Mouse (Mus musculus) neural tube, embryonic 10.5 days (tissue): ENCODE data around the gene Ccdc8.

ENCODE experiments used
- DNase-seq: peaks from one replicate; pipeline ENCODE4 v3.0.0-alpha.2; 2017; ENCODE audit warnings: low spot score; ENCODE audit errors: extremely low spot score

Gene Ccdc8

DNA sequence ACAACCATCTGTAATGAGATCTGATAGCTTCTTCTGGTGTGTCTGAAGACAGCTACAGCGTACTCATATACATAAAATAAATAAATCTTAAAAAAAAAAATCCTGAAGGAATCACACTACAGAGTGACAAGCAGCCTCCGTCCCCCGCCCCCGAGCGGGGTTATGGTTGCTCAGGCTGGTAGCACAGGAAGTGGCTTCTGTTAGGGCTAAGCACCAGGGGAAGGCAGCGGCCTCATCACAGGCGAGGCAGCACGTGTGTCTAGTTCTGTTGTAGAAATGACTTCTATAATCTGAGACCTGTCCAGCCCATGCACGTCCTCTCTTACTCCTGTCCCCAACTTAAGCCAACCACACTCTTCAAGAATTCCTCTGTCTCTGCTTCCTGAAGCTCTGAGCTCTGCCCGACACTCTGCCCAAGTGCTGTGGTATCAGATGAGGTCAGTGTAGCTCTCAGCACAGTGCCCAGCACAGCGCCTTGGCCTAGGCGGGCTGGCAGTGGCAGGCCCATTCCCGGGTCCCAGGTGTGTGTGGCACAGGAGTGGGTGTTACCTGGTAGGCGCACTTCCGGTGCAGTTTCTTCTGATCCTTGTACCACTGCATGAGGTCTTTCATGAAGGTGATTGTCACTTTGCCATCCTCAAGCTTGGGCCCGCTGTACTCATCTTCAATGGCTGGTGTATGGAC is 17.0 kb downstream of the Ccdc8 start:
- DNase-seq, result no peak

DNA sequence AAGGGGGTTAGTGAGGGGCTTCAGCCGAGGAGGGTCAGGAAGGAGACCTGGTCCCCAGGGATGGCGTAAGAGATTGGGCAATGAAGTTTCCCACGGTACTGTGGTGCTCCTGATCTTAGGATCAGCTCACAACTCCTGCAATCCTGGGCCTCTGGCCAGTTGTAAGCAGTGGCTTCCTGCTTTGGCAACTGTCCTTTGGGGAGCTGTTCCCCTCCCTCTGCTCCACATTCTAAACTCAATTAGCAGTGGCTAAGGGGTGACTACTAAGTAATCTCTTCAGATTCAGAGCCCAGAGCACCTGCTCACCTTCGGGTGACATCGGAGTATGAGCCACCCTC is 17.5 kb downstream of the Ccdc8 start:
- DNase-seq, result no peak

DNA sequence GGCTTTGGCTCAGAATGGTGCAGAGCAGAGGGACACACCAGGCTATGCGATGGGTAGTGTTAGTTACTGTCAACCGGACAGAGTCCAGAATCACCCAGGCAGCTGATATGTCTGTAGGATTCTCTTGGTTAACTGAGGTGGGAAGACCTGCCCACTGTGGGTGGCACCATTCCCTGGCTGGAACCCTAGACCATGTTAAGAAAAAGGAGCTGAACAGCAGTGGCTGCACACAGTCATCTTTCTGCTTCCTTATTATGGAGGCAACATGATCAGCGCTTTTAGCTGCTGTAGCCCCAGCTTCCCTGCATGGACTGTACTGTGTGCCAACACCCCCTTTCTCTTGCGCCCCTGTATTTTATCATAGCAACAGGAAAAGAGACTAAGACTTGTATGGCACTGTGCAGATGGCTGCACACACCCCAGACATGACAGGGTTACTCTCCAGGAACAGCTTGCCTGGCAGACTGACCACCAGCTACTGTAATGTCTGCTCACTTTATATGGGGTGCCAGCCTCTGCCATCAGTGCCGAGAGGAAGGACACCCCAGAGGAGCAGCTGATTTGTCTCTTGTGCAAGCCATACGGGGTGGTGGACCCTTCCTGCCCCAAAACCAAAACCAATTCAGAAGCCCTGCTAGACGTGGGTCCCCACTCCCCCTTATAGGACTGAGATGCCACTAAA is 19.5 kb downstream of the Ccdc8 start:
- no peak for DNase-seq

DNA sequence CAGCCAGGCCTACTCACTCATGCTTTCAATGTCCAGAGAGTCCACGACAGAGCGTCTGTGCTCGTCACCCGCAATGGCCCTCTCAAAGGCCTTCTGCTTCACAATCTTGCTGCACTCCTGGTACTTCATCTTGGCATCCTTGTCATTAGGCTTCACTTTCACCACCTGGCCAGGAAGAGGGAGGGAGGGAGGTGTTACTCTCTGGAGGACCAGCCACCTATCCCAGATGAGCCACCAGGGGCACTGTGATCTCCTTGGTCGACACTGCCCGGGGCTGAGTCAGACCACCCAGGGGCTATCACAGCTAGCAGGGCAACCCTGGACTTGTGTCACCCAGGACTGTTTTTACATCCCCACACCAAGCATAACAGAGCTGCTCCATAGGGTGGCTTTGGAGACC is 22.9 kb downstream of the Ccdc8 start:
- DNase-seq, result no peak

DNA sequence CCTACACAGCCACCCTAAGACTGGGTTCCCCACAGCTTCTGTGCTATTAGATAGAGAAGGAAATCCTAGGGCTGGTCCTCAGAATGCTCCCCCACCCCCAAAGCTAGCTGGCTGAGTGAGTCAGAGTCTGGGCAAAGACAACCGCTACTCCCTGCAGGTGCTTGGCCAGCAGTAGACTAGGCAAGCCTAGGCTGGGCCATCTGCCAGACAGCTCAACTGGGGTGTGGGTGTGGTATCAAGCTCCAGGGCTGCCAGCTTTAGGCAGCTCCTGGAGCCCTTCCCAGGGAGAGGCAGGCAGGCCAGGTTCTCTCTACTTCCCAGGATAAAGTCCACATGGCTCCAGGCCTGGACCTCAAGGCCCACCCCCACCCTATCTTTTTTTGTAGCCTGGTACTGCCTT is 24.5 kb downstream of the Ccdc8 start:
- DNase-seq, result no peak

DNA sequence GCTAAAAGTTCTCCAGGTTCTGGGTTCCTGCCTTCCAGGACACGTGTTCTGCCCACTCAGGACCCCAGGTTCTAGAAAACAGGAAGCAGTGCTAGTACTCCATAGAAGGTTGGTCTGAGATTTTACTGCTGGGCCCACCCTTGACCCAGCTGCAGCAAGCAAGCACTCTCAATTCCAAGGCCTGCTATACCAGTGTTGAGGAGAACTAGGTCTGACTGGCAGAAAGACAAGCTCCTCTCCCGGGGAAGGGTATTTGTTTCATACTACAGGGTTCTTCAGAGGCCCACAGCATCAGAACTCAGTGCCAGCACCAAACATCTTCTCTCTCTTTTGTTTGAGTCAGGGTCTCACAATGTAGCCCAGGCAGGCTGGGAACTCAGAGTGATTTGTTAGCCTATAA is 25.4 kb downstream of the Ccdc8 start:
- DNase-seq, result no peak

DNA sequence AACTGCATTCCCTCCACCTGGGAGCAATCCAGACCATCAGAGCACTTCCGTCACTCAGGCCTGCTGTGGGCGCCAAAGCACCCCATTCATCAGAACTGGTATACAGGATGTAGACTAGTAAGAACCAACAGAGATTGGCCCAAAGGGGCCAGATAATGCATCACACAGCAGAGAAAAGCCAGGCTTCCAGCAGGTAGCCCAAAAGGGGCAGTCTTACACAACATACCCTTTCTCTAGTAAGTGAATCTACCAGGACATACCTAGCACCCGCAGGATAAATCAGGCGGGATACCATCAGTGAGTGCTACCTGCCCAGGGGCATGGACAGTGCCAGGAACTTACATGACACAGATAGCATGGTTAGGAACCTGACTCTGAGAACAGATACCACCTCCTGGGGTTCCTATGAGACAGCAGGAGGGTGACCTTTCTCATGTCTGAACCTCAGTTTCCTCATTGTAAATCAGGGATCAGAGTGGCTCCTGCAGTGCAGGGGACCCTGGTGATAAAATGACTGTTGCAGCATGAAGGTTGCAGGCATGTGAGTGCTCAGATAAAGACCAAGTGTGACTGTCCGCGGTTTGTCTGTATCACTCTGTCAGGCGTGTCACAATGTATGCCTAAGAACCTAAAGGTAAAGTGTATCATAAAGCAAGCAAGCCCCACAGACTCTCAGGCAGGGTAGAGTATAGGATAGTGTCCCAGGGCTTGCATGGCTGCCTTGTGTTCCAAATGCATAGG is 27.1 kb downstream of the Ccdc8 start:
- no peak for DNase-seq

DNA sequence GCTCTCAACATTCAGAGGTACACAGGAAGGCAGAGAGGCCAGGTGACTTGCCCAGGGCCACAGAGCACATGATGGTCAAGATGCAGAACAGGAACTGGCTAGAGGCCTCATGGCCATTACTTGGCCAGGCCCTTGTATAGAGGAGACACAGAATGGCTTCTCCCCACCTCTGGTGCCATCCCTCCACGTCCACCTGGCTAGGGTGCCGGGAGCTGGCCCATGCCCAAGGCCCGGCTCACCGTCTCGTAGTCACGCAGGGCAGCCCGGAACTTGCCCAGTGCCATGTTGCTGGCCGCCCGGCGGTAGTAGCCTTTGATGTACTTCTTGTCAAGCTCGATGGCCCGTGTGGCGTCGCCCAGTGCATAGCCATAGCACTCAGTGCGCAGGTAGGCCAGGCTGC is 29.7 kb downstream of the Ccdc8 start:
- DNase-seq, result no peak

DNA sequence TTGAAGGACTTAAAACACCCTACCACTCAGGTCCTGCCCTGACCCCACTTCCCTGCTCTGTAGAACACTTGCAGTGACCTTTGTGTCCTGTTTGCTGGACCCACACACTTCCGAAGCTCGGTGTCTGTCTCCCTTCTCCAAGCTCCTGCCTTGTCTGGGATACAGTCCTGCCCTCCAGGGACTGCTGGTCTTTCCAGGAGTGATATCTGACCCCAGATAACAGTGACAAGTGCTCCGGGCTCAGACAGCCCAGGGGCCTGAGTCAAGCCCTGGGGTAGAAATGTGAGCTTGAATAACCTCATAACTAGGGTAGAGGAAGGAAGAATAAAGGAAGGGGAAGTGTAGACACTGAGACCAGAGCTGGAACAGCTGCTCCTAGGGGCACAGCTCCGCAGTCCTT is 31.2 kb downstream of the Ccdc8 start:
- no peak for DNase-seq

DNA sequence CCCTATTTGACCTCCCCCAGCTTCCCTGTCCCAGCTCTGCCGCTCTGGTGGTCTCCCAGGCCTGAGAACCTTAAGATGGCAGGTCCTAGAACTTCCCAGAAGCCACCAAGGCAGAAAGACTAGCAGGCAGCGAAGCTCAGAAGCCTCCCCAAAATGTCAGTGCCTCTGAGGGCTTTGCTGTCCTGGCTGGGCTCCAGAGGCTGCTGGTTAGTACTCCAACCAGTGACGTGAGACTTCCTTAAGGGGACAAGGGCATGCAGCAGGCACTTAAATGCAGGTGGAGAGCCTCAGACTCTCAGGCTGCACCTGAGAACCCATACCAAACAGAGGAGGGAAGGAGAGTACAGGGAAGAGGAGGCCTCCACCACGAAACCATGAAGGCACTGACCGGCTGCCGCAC is 31.6 kb downstream of the Ccdc8 start:
- no peak for DNase-seq

DNA sequence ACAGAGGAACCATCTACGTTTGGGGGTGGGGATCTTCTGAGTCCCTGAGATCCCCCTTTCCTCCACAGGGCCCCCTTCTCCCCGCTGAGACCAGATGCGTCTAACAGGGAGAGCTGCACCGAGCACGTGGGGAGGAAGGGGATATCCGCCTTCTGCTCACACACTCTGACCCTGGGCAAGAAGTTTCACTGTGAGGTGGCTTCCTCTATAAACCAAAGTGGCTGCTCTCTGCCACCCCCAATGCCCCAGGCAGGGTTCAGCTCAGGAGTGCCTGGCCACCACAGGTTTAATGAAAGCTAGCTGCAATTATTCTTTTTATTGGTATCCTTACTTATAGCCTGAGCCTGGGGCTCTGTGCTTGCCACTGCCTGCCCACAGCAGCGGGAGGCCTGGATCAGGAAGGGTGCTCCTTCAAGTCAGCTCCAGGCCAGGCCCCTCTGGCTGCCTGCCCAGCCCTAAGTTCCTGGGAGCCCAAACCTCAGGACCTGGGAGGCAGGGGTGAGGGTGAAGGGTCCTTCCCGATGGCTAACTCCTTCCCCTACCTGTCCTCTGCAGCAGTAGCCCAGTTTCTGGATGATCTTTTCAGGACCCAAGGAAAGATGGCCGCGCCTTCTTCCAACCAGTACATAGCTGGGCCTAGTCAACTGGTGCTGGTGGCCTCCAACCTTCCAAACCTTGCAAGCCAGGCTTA is 32.5 kb downstream of the Ccdc8 start:
- no peak for DNase-seq

DNA sequence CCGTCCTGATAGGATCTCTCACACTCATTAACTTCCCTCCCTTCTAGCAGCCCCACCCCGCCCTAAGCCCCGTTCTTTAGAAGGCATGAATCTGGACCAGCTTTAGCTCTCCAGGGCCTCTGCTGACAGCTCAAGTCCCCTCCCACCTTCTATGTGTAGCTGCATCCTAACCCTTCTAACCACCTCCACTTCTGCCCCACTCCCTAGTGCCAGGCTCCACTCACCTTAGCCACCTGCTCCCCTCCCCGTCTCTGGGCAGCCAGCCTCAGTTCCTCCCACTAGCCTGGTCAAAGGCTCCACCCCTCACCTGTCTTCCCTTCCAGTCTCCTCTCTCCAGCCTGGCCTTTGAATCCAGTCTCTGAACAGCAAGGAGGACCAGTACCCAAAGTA is 33.0 kb downstream of the Ccdc8 start:
- DNase-seq, result no peak

DNA sequence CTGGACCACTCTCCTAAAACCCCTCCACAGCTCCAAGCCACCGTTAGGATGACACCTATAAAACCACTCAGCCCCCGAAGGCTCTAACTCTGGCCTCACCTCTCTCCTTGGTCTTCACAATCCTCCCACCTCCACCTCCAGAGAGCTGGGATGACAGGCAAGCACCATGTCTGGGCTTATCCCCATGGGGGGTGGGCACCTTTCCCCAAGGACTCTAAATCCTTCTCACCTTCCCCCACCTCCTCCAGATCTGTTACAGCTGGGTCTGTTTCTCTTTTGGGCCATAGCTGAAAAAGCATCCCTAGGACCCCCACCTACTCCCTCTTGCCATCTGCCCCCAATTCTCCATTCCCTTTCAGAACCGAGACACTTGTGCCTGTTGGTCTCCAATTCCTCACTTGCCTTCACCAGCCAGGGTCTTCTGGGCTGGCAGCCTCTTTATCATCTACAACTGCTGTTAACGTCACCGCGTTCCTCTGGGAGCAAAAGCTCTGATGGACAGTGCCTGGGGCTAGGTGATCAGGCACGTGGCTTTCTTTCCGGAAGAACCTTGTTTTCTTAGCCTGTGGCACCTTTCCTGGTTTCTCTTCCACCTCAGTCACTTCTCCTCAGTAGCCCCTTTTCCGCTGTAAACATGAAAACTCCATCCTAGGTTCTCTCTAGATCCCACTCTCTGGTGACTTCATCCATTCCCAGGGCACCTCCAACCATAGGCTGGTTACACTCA is 33.6 kb downstream of the Ccdc8 start:
- DNase-seq, result no peak

DNA sequence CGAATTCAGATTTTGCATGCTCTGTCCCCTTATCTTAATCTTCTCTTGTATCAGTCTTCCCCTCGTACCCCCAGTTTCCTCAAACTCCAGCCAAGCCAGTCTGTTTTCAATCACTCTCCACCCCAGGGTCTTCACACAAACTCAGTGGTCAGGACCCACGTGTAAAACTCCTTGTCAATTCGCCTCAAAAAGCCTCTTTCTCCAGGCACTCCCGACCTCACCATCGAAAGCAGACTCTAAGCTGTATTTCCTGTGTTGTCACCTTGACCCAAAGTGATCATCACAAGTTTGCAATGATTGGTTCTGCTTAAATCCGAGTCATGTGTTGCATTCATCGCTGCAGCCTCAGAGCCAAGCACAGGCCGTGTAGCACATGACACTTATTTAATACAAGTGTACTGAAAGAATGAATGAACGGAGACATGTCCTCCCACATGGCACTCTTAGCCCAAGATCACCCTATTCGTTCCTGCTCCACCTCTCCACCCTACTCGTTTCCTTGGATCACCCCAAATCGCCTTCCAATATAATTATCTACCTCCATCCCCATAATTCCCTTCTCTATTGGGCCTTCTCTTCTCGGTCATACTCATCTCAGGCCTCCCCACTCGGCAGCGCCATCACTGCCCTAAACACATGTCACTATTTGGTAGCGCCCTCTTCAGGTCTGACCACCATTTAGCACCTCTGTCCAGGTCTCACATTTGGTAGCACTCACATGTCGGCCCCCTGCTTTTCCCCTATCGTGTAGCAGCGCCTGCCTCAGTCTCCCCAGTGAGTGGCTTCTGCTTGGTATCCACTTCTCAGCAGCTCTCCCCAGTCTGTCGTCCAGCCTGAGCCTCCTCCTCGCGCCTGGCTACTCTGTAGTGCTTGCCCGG is 34.4 kb downstream of the Ccdc8 start:
- no peak for DNase-seq

DNA sequence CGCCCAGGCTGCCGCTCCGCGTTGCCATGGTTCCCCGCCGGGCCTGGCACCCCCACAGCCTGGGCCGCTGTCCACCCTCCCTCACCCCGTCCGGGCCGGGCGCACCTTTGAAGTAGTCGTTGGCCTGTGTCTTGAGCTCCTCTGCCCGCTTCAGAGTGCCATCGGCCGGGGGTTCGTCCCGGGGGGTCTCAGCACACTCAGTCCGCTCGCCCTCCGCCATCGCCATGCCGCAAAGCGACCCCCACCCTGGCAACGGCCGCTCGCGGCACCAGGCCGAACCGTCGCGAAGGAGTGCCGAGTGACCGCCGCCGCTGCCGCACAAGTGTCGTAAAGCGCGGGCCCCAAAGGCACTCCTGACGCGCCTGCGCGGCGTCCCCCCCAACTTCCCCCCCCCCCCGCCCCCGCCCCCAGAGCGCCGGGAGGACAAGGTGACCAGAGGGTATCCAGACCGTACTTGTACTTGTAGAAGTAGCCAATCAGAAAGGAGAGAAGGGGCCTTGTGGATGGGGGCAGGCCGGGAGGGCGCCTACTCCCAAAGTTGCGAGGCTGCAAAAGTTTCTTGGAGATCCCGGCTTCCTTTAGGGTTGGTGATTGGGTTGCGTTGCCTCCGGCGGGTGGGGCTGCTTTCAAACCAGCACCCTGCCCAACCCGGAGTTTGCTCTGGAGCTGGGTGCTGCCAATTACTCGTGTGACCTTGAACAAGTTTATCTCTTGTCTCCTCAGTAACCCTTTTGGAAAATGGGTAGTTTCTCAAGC is 35.3 kb downstream of the Ccdc8 start, which contains the start of gene Ppp5c:
Ppp5c (minus strand) TSS at position 337 of the 756 bp plus-strand sequence.
- peak; percentile 97 for DNase-seq

DNA sequence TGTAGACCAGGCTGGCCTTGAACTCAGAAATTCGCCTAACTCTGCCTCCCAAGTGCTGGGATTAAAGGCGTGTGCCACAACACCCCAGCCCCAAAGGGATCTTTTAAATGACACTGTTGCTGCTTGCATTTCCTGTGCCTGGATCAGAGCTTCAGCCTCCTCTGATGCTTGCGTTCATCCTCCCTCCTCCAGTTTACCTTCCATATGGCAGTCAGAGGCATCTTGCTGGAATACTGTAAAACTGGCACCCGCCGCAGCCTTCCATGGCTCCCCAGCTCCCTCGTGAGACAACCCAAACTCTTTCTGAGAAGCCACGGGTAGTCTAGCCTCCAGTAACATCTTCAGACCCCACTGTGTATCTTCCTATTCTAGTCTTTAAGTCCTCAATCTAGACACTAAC is 36.4 kb downstream of the Ccdc8 start:
- no peak for DNase-seq

DNA sequence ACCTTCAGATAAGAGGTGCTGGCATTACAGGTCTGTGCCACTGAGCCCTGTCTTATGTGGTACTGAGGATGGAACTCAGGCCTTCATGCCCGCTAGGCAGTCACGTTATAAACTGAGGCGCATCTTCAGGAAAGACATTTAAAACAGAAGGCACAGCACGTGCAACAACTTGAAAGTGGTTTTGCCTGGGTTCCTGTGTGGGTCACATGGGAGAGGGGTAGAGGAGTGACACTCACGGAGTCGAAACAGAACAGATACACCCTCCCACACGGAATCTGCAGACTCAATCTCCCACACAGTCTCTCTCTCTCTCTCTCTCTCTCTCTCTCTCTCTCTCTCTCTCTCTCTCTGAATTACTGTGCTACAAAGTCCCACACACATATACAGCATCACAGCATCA is 37.7 kb downstream of the Ccdc8 start:
- no peak for DNase-seq

DNA sequence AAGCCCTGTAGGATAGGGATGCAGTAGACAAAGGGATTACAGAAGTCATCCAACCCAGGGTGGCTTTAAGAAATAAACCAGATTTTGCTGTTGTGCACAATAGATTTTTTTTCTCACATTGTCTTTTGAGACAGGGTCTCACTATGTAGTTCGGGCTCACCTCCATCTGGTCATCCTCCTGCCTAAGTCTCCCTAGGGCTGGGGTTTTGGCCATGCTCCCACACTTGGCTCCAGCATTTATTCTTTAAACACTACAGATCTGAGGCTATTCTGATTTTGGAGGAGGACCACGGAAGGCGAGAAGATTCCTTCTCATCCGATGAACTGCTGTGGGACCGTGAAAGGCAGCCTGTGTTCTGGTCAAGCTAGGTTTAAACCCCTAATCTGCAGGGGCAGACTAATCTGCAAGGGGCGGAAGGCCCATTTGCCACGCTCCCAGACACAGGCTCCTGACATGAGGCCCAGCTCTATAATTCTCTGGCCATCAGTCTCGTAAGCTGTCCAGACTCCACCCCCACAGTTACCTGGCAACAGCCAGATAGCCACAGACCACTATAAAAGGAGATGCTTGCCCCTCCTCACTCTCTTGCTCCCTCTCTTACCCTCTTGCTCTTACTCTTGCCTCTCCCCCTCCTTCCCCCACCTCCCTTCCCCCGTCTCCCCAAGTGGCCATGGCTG is 45.6 kb downstream of the Ccdc8 start:
- DNase-seq, result no peak

DNA sequence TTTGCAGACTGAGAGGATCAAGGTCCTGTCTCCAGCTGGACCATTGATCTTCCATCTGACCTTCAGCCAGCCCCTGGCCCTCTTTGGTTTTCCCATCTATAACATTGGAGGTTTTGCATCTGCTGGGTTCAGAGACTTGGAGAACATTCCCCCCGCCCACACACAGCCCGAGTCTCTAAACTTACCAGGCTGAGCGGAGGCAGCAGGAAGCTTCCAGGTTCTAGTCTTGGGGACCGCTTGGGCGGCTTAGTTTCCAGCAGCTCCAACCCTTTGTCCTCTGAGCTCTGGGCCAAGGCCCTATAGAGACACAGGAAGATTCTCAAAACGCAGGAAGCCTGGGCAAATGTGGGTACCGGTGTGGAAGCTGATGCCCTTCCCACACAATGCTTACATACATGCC is 46.9 kb downstream of the Ccdc8 start:
- no peak for DNase-seq
